Mouse (Mus musculus) testis, adult 2 months (tissue): ENCODE measurements at regions not wholly inside any gene's neighbourhood (a gene's known extent, or its start where the extent isn't known, plus 50 kb on each side); places are given as distances from the start of the nearest gene placed in this dataset.

Experiments used
- CTCF ChIP-seq: fragments of 200-500 bp; IDR thresholded peaks from 2 replicates; pipeline ENCODE4 v1.5.1; 2012; ENCODE audit warnings: low read depth, mild to moderate bottlenecking, inconsistent platforms, low read length, moderate library complexity; ENCODE audit not compliant: control insufficient read depth, insufficient read depth, insufficient replicate concordance
- POLR2A ChIP-seq: fragments of 200-500 bp; IDR thresholded peaks from 2 replicates; pipeline ENCODE4 v1.6.1; 2012; ENCODE audit warnings: low read depth, mild to moderate bottlenecking, inconsistent platforms, low read length, moderate library complexity; ENCODE audit not compliant: control insufficient read depth

DNA sequence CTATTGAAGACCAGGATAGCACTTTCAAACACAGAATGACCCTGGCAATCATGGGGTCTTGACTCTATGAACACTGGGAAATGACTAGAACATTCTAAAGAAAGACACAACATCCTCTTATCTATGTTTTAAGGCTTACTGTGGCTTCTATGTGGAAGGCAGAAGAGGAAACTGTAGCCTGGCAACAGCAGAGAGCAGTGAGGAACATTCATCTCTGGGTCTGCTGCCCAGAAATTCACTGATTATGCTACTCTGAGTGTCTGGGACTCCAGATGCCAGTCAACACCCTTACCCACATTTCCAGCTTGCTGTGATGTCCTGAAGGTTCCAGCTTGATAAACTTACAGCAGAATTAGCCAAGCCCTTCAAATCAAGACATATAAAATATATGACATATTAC lies 352.7 kb upstream of the Sall1 start:
- TF ChIP-seq CTCF, result no peak
- TF ChIP-seq POLR2A, result no peak
